Mouse (Mus musculus) megakaryocyte, embryonic 14.5 days (primary cell): ENCODE measurements around the gene Plxnc1.

Experiments
- FLI1 ChIP-seq: IDR thresholded peaks from 2 replicates; pipeline ENCODE4 v1.6.1; 2012; ENCODE audit warnings: low read length, inconsistent platforms, mixed read lengths
- GATA1 ChIP-seq: IDR thresholded peaks from 3 replicates; pipeline ENCODE4 v1.6.1; 2012; ENCODE audit warnings: mixed read lengths, low read length, inconsistent platforms, borderline replicate concordance

- TF ChIP-seq FLI1: no peak
- no peak for TF ChIP-seq GATA1
Observed at GRCm38 (mm10) chr10:94827890-94828733, 116.5 kb downstream of the Plxnc1 start.
